Mouse (Mus musculus) limb, embryonic 10.5 days (tissue): Measurements from ENCODE around the gene Cdh5. TPM values are rescaled to one million over a fixed set of nuclear protein-coding genes. Genes with fewer than 3 reads are reported as not detected.

Source experiments
- DNase-seq: peaks from one replicate; pipeline ENCODE4 v3.0.0-alpha.2; 2017; ENCODE audit warnings: low spot score
- H3K27ac ChIP-seq: fragments of 300-500 bp; sonication (generic); 2 replicates; pipeline ENCODE4 v1.5.1; 2016; ENCODE audit warnings: mild to moderate bottlenecking
- H3K27me3 ChIP-seq: fragments of 300-500 bp; sonication (generic); 2 replicates; pipeline ENCODE4 v1.6.1; 2016; ENCODE audit warnings: low read depth, mild to moderate bottlenecking; ENCODE audit not compliant: poor library complexity, severe bottlenecking
- H3K36me3 ChIP-seq: fragments of 300-500 bp; sonication (generic); 2 replicates; pipeline ENCODE4 v1.6.1; 2016; ENCODE audit warnings: mild to moderate bottlenecking, moderate library complexity
- H3K4me1 ChIP-seq: fragments of 300-500 bp; sonication (generic); 2 replicates; pipeline ENCODE4 v1.6.1; 2016
- H3K4me3 ChIP-seq: fragments of 300-500 bp; sonication (generic); 2 replicates; pipeline ENCODE4 v1.5.1; 2016; ENCODE audit warnings: mild to moderate bottlenecking, moderate library complexity
- H3K9me3 ChIP-seq: fragments of 300-500 bp; sonication (generic); replicated peaks from 2 replicates; pipeline ENCODE4 v1.6.1; 2016; ENCODE audit warnings: mild to moderate bottlenecking
- WGBS: fragments of 180-500 bp; shearing (Covaris S2); methylation state at CpG from one replicate; pipeline ENCODE4 v1.1.7; 2016; 5-methylcytosine and 5-hydroxymethylcytosine counted together
- polyA plus RNA-seq: library from polyadenylated mRNA; unstranded; fragments of >200 nt; fragmentation: Nextera tagmentation; extraction: Ambion mirVana; gene quantifications from 2 replicates; pipeline ENCODE4 v1.2.1, GENCODE M21; 2016

Cdh5 gene
- polyA plus RNA-seq, 1 experiment from 2014 or later: 19.8 TPM

DNA sequence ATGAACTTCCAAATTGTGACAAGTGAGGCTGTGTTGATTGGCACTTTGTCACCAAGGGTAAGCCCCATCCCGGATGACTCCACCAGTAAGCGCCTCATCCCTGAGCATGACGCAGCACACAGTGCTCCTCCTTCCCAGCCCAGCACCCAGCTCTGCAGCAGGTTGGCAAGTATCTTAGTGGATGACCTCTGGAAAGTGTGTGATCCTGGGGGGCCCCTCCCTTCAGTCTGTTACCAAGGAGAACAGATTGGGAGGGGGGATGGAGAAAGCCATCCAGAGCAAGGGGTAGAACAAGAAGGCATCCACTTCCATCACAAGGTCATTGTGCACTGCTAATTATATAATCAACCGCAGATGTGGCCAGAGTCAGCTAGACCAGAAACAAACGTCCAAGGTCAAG is 59.3 kb downstream of the Cdh5 start:
- Histone ChIP-seq H3K4me3 (no peak overlapping the region), H3K27me3 (no peaks in the 10 kb centered on the region; the same call in 1 of the 2 replicates), H3K9me3 (no peaks in the 10 kb centered on the region), H3K4me1 (peaks cover 6% of the 10 kb centered on the region), H3K36me3 (no peaks in the 10 kb centered on the region), H3K27ac (no peak overlapping the region)
- DNase-seq: no peak
- 63% methylated on average over 5 of the region's 5 CpGs for WGBS

DNA sequence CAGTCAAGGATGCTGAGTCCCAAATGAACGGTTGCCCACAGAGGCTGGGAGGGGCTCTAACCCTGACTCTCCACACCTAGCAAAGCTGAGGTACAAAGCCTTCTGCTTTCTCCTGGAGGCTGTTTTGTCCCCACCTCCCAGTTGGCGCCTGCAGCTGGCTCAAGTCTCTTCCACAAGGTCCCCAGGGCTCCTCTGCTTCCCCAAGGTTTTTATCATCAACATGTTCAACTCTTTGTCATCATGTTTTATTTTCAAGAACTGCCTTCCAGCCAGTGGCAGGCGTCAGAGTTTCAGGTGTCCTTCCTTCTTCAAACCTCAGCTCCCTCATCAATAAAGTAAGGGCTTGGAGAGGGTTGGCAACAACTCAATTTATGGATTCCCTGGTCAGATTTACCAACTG is 68.0 kb downstream of the Cdh5 start:
- Histone ChIP-seq H3K27me3 (peaks cover 59% of the 10 kb centered on the region), H3K4me1 (peaks cover 17% of the 10 kb centered on the region), H3K36me3 (no peaks in the 10 kb centered on the region), H3K27ac (no peak overlapping the region), H3K9me3 (no peaks in the 10 kb centered on the region), H3K4me3 (no peak overlapping the region)
- no peak for DNase-seq
- 69% methylated on average over 3 of the region's 3 CpGs for WGBS

DNA sequence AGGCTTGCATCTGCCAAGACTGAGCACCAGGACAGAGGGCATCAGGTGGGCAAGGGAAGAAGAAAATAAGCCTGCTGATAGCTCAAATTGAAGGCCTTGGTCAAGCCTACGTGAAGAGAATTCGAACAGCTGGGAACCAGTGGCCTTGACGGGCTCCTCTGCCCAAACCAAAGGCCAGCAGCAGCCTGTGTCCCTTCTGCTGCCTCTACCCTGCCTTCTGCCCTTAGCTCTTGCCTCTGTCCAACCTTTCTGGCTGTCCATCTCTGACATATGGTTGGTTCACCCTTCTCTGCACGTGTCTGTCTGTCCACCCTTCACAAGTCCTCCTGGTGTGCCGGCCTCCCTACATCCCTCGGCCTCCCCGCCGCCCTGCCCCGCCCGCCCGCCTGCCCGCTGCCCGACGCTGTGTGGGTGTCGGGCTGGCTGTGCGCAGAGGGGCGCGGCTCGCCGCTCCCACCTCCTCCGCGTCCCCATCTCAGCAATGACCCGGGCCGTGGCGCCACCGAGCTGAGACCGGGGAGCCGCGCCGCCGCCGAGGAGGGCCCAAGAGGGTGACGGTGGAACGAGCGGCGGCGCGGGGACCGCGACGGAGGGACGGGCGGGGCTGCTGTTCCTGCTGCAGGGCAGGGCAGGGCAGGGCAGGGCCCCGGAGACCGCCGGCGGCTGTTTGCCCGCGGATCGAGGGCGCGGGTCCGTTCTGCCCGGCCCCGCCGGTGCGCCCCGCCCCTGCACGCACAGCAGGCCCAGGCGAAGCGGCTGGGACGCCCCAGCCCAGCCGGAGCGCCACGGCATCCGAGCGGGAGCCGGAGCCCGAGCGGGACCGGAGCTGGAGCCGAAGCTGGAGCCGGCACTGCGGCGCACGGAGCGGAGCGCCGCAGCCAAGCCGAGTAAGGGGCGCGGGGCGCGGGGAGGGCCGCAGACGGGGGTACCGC is 69.0 kb downstream of the Cdh5 start, which contains the start of gene Bean1:
TSS of gene Bean1 (plus strand) at position 325 of the 932 bp plus-strand sequence.
- peaks cover 60% of the 10 kb centered on the region for H3K27me3 ChIP-seq
- H3K27ac ChIP-seq: peak within 1 kb of the TSS; percentile 77
- H3K36me3 ChIP-seq: no peaks in the 10 kb centered on the region
- H3K4me3 ChIP-seq: peak within 1 kb of the TSS; percentile 79
- H3K9me3 ChIP-seq: no peaks in the 10 kb centered on the region
- H3K4me1 ChIP-seq: peaks cover 17% of the 10 kb centered on the region
- peak; percentile 66 for DNase-seq
- WGBS: 2% methylated on average over 87 of the region's 87 CpGs

DNA sequence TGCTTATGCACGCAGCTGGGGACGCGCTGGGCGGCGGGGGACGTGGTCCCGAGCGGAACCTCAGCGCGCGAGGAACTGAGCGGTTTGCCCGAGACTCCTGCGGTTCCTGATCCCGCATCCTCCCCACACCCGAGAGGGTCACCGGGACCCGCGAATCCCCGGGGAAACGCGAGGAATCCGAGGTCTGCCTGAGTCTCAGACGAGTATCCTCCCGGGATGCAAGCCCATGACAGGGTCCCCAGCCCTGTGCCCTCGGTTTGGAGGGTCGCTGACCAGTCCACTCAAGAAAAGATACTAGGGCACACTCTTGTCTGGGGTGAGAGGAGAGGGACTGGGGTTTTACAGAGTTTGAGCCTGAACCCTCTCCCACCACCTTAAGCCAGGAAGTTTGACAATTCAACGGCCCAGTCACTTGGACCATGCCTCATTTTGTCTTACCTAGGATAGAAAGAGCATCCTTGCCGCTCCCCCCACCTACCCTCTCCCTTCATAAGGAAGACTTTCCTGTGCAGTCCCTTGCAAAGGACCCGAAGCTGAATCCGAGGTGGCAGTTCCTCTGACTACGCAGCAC is 69.7 kb downstream of the Cdh5 start:
- no peak for DNase-seq
- Histone ChIP-seq H3K36me3 (no peaks in the 10 kb centered on the region), H3K4me1 (peaks cover 17% of the 10 kb centered on the region), H3K27ac (peak overlapping the region; percentile 77), H3K27me3 (peaks cover 60% of the 10 kb centered on the region), H3K9me3 (no peaks in the 10 kb centered on the region; the same call in 1 of the 2 replicates), H3K4me3 (peak overlapping the region; percentile 79)
- 5% methylated on average over 32 of the region's 32 CpGs for WGBS

DNA sequence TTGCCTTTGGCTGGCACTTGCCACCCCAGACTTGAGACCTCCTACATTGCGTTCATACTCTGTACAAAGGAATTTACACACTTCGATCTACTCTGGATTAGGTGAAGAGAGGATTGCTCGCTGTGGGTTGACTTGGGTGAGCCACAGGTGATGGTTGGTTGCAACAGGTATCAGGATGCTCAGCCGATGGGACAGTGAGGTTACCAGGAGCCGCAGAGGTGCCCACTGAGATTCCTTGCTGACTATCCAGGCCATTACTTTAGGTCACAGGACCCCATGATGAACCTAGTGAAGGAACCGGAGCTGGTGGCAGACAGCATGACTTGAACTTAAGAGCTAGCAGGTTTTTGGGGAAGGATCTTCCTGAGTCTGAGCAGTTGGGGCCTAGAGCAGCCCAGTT is 71.0 kb downstream of the Cdh5 start:
- no peaks in the 10 kb centered on the region for H3K36me3 ChIP-seq
- no peak for DNase-seq

DNA sequence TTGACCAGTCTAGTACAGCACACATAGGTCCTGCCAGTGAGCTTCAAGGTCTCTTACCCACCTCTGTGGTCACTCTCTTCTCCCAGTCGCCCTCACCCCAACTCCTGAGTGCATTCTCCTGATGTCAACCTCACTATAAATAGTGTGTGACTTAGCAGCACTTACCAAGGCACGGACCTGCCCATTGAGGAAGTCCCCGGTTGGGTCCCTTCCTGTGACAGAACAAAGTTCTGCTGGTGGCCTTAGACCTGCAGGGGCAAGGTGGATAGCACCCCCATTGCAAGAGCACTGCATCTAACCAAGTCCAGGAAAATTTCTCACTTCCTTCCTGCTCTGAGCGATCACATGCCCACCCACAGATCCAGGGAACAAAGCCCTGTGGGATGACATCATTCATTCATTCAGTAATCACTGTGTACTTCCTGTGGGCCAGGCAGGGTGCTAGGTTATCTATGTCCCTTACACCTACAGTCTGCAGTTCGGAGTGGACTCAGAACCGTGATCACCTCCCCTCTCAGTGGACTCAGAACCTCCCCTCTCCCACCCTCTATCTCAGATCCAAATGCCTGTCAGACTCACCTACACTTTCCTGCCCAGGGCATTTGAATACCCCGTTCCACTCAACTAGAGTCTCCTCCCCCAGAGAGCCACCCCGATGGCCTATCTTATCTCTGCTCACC is 74.6 kb downstream of the Cdh5 start:
- 81% methylated on average over 8 of the region's 8 CpGs for WGBS
- H3K4me3 ChIP-seq: no peak overlapping the region
- no peaks in the 10 kb centered on the region; the same call in 1 of the 2 replicates for H3K9me3 ChIP-seq
- peaks cover 5% of the 10 kb centered on the region for H3K4me1 ChIP-seq
- DNase-seq: no peak
- no peaks in the 10 kb centered on the region for H3K36me3 ChIP-seq
- no peak overlapping the region for H3K27ac ChIP-seq
- H3K27me3 ChIP-seq: peaks cover 35% of the 10 kb centered on the region

More for the DNA sequence above, 71.0 kb downstream of the Cdh5 start:
- peaks cover 60% of the 10 kb centered on the region for H3K27me3 ChIP-seq
- no peaks in the 10 kb centered on the region; the same call in 1 of the 2 replicates for H3K9me3 ChIP-seq
- H3K4me1 ChIP-seq: peaks cover 17% of the 10 kb centered on the region
- no peak overlapping the region for H3K27ac ChIP-seq
- 89% methylated on average over 6 of the region's 6 CpGs for WGBS
- H3K4me3 ChIP-seq: no peak overlapping the region

DNA sequence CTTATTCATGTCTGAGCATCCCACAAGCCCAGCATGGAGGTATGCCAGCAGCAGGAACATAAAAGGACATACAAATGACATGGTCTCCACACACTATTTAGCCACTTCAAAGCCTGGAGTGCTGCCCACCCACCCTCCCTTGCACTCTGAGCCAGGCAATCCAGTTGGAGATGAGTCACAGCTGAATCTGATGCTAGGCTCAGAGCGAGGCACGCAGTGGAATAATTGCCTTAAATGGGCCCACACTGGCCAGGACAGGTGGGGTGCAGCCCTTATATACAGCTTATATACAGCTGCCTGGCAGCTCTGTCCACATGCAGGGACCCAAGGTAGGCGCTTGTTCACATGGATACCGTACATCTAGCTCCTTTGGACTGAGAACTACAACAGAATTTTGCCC is 75.6 kb downstream of the Cdh5 start:
- Histone ChIP-seq H3K27me3 (peaks cover 25% of the 10 kb centered on the region), H3K4me3 (no peak overlapping the region), H3K27ac (no peak overlapping the region), H3K36me3 (no peaks in the 10 kb centered on the region), H3K4me1 (no peaks in the 10 kb centered on the region), H3K9me3 (no peaks in the 10 kb centered on the region; the same call in 1 of the 2 replicates)
- no peak for DNase-seq
- WGBS: 78% methylated on average over 4 of the region's 4 CpGs

DNA sequence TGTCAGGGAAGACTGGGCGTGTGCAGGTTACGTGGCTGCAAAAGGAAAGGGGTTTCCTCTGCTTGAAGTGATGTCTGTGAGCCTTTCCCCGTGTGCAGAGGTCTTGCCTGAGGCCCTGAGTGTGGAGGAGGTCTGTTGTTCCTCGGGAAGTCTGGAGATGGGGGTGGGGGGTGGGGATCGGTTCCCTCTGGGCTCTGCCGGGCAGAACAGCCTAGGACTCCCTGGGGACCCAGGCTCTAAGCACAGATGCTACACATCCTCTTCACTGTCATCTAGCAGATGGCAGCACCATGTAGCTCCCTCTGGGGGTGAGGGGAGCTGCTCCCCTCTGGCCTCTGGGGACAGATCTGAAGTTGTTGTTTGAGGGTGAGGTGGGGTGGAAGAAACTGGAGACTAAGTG is 83.5 kb downstream of the Cdh5 start:
- 39% methylated on average over 6 of the region's 6 CpGs for WGBS
- Histone ChIP-seq H3K27me3 (peaks cover 4% of the 10 kb centered on the region; the same call in 1 of the 2 replicates), H3K27ac (no peak overlapping the region), H3K4me1 (peaks cover 6% of the 10 kb centered on the region; the same call in 1 of the 2 replicates), H3K4me3 (no peak overlapping the region), H3K36me3 (no peaks in the 10 kb centered on the region), H3K9me3 (no peaks in the 10 kb centered on the region)
- no peak for DNase-seq

DNA sequence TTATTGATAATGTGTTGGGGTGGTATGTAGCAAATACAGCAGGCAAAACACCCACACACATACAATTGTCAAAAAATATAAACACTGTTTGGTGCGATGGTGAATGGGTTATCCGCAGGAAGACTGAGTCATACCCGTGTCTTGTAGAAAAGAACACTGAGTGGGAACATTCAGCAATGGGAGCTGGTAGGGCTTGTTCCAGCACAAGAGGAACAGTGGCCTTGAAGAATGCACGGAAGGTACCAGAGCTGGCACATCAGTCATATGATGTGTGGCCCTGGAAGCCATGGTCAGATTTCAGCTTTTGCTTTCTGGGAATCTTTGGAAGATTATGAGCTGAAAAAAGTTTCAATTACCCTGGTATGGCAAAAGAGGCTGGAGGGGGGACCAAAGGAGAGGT is 85.4 kb downstream of the Cdh5 start:
- 94% methylated on average over 4 of the region's 4 CpGs for WGBS

DNA sequence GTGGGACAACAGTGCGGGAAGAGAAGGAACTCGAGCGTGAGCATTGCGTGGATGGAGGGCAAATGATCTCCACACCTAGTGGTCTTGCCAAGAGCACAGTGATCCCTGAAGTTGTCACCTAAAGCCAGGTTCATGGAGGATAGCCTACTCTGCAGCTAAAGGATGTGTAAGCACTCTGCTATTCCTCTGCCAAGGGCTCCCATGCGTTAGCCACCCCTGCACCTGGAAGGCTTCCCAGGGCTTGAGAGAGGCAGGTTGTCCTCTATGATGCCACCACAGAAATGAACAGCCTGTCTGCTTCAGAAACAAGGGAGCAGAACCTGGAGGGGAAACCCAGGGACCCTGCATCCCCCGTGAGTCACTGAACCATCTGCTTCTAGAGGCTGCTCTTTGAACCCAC is 86.2 kb downstream of the Cdh5 start:
- Histone ChIP-seq H3K27me3 (peaks cover 4% of the 10 kb centered on the region; the same call in 1 of the 2 replicates), H3K27ac (no peak overlapping the region), H3K4me3 (no peak overlapping the region), H3K36me3 (no peaks in the 10 kb centered on the region), H3K9me3 (no peaks in the 10 kb centered on the region), H3K4me1 (peaks cover 6% of the 10 kb centered on the region; the same call in 1 of the 2 replicates)
- WGBS: 87% methylated on average over 6 of the region's 6 CpGs
- DNase-seq: no peak

More for the DNA sequence above, 85.4 kb downstream of the Cdh5 start:
- Histone ChIP-seq H3K4me1 (peaks cover 6% of the 10 kb centered on the region; the same call in 1 of the 2 replicates), H3K9me3 (no peaks in the 10 kb centered on the region), H3K36me3 (no peaks in the 10 kb centered on the region), H3K27me3 (peaks cover 4% of the 10 kb centered on the region; the same call in 1 of the 2 replicates), H3K4me3 (no peak overlapping the region), H3K27ac (no peak overlapping the region)
- no peak for DNase-seq

DNA sequence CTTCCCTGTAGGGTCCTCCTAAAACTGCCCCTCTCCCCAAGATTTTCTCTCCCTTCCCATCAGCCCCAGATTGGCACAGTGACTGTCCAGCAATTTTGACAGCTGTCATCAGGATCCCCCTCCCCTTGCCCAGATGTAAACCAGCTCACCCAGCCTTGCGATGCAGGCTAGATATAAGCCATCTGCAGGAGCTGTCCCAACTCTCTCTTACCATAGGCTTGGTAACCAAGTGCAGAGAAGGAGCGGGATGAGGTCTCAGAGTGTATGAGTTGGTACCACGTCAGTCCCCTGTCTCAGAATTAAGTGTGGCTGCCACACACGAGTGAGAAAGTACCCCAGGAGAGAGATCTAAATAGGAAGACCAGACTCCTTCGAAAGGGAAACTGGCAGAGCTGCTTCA is 87.0 kb downstream of the Cdh5 start:
- H3K9me3 ChIP-seq: no peaks in the 10 kb centered on the region
- WGBS: 79% methylated on average over 5 of the region's 5 CpGs
- H3K4me3 ChIP-seq: no peak overlapping the region
- H3K36me3 ChIP-seq: no peaks in the 10 kb centered on the region
- no peak for DNase-seq
- H3K4me1 ChIP-seq: peaks cover 6% of the 10 kb centered on the region; the same call in 1 of the 2 replicates
- peaks cover 4% of the 10 kb centered on the region; the same call in 1 of the 2 replicates for H3K27me3 ChIP-seq
- H3K27ac ChIP-seq: no peak overlapping the region

DNA sequence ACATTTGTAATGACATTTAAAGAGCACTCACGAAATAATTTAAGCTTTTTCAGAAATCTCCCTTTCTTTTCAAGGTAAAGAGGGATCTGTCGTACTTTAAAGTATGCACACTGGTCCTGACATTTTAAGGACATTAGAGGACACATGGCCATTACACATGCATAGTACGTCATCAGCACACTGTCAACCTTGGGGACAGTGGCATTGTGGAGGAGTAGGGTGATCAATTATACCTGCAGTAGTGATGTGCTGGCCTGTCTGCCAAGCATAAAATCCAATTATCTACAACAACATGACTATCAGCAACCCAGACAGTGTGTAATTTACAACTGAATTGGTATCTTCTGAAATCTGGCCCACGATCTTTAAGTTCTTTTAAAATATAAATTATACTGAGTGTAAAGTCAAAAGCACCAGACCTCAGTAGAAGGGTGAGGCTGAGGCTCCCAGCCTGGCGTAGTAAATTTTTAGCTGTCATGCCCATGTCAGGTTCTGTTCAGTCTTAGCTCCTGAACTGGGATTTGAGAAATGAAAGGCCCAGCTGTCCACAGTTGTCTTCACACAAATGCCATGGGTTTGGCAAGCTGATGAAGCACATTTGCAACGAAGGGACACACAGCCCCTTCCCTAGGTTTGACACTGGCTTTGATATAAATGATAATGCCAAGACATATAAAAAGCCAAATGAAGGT is 89.5 kb downstream of the Cdh5 start:
- Histone ChIP-seq H3K4me3 (no peak overlapping the region), H3K36me3 (no peaks in the 10 kb centered on the region), H3K4me1 (no peaks in the 10 kb centered on the region), H3K9me3 (no peaks in the 10 kb centered on the region), H3K27ac (no peak overlapping the region), H3K27me3 (peaks cover 4% of the 10 kb centered on the region; the same call in 1 of the 2 replicates)
- 76% methylated on average over 6 of the region's 6 CpGs for WGBS
- DNase-seq: no peak
